Mouse (Mus musculus): ENCODE data around the gene Mllt10. TPM values are rescaled to one million over a fixed set of nuclear protein-coding genes. Genes with fewer than 3 reads are reported as not detected.

The Mllt10 gene
- 67.2 and 73.6 TPM in 2 replicates for polyA plus RNA-seq (2015; fragmentation: Nextera tagmentation; extraction: Ambion mirVana)

- 2% methylated on average over 20 of the region's 20 CpGs for WGBS
- ATAC-seq (ENCODE audit: insufficient number of reproducible peaks, insufficient read depth, low FRiP score, low TSS enrichment, low read depth), result no peak
- Histone ChIP-seq H3K4me2 (peak within 1 kb of the TSS; percentile 92), H3K4me1 (peaks cover 28% of the 10 kb centered on the region), H3K4me3 (peak within 1 kb of the TSS; percentile 60), H3K9me3 (no peaks in the 10 kb centered on the region), H3K27ac (peak within 1 kb of the TSS; percentile 100), H3K9ac (peak within 1 kb of the TSS; percentile 93), H3K36me3 (no peaks in the 10 kb centered on the region), H3K27me3 (no peaks in the 10 kb centered on the region)
Measured at GRCm38 (mm10) chr2:18055016-18055928, at the start of gene Mllt10. Mllt10 (plus strand) TSS chr2:18055237.

GRCm38 (mm10) chr2:18011226-18011625 is 43.8 kb upstream of the Mllt10 start:
- H3K4me2 ChIP-seq, result no peak overlapping the region
- H3K36me3 ChIP-seq, result no peaks in the 10 kb centered on the region
- H3K27me3 ChIP-seq, result no peaks in the 10 kb centered on the region
- ATAC-seq (ENCODE audit: insufficient number of reproducible peaks, insufficient read depth, low FRiP score, low TSS enrichment, low read depth), result no peak
- no peaks in the 10 kb centered on the region for H3K4me1 ChIP-seq
- H3K4me3 ChIP-seq, result no peak overlapping the region
- 79% methylated on average over 6 of the region's 6 CpGs for WGBS
- H3K9me3 ChIP-seq, result no peaks in the 10 kb centered on the region
- H3K9ac ChIP-seq, result no peak overlapping the region
- no peak overlapping the region for H3K27ac ChIP-seq

- H3K27me3 ChIP-seq, result no peaks in the 10 kb centered on the region
- H3K4me3 ChIP-seq, result no peak overlapping the region
- no peaks in the 10 kb centered on the region for H3K36me3 ChIP-seq
- no peak overlapping the region for H3K27ac ChIP-seq
- H3K4me1 ChIP-seq, result no peaks in the 10 kb centered on the region
- no peak overlapping the region for H3K9ac ChIP-seq
- no peak for ATAC-seq (ENCODE audit: insufficient number of reproducible peaks, insufficient read depth, low FRiP score, low TSS enrichment, low read depth)
- WGBS, result 91% methylated on average over 3 of the region's 3 CpGs
- no peak overlapping the region for H3K4me2 ChIP-seq
- no peaks in the 10 kb centered on the region for H3K9me3 ChIP-seq
Measured at GRCm38 (mm10) chr2:18012866-18013265, 42.2 kb upstream of the Mllt10 start.

- Histone ChIP-seq H3K4me2 (no peak overlapping the region), H3K36me3 (no peaks in the 10 kb centered on the region), H3K27ac (no peak overlapping the region), H3K9me3 (no peaks in the 10 kb centered on the region), H3K9ac (no peak overlapping the region), H3K4me3 (no peak overlapping the region), H3K27me3 (no peaks in the 10 kb centered on the region), H3K4me1 (no peaks in the 10 kb centered on the region)
- ATAC-seq (ENCODE audit: insufficient number of reproducible peaks, insufficient read depth, low FRiP score, low TSS enrichment, low read depth), result no peak
- 50% methylated on average over 3 of the region's 3 CpGs for WGBS
Measured at GRCm38 (mm10) chr2:18015581-18015980, 39.5 kb upstream of the Mllt10 start.

- H3K9ac ChIP-seq, result no peak overlapping the region
- H3K27ac ChIP-seq, result no peak overlapping the region
- no peaks in the 10 kb centered on the region for H3K36me3 ChIP-seq
- H3K4me3 ChIP-seq, result no peak overlapping the region
- no peak for ATAC-seq (ENCODE audit: insufficient number of reproducible peaks, insufficient read depth, low FRiP score, low TSS enrichment, low read depth)
- no peaks in the 10 kb centered on the region for H3K4me1 ChIP-seq
- no peaks in the 10 kb centered on the region for H3K27me3 ChIP-seq
- H3K9me3 ChIP-seq, result no peaks in the 10 kb centered on the region
- 78% methylated on average over 1 of the region's 1 CpGs for WGBS
- no peak overlapping the region for H3K4me2 ChIP-seq
Measured at GRCm38 (mm10) chr2:18016639-18017038, 38.4 kb upstream of the Mllt10 start.

- no peaks in the 10 kb centered on the region for H3K27me3 ChIP-seq
- 94% methylated on average over 6 of the region's 6 CpGs for WGBS
- no peak for ATAC-seq (ENCODE audit: insufficient number of reproducible peaks, insufficient read depth, low FRiP score, low TSS enrichment, low read depth)
- no peaks in the 10 kb centered on the region for H3K9me3 ChIP-seq
- no peaks in the 10 kb centered on the region for H3K4me1 ChIP-seq
- no peaks in the 10 kb centered on the region for H3K36me3 ChIP-seq
- H3K4me3 ChIP-seq, result no peak overlapping the region
- H3K27ac ChIP-seq, result no peak overlapping the region
- H3K9ac ChIP-seq, result no peak overlapping the region
- no peak overlapping the region for H3K4me2 ChIP-seq
Measured at GRCm38 (mm10) chr2:18017321-18017720, 37.7 kb upstream of the Mllt10 start.

GRCm38 (mm10) chr2:18019122-18019521 is 35.9 kb upstream of the Mllt10 start:
- Histone ChIP-seq H3K27ac (no peak overlapping the region), H3K36me3 (no peaks in the 10 kb centered on the region), H3K4me2 (no peak overlapping the region), H3K9ac (no peak overlapping the region), H3K27me3 (peaks cover 6% of the 10 kb centered on the region; the same call in 1 of the 2 replicates), H3K4me1 (no peaks in the 10 kb centered on the region), H3K9me3 (no peaks in the 10 kb centered on the region), H3K4me3 (no peak overlapping the region)
- 84% methylated on average over 1 of the region's 1 CpGs for WGBS
- ATAC-seq (ENCODE audit: insufficient number of reproducible peaks, insufficient read depth, low FRiP score, low TSS enrichment, low read depth), result no peak

GRCm38 (mm10) chr2:18022886-18023285 is 32.2 kb upstream of the Mllt10 start:
- Histone ChIP-seq H3K36me3 (no peaks in the 10 kb centered on the region), H3K9ac (no peak overlapping the region), H3K27ac (no peak overlapping the region), H3K4me2 (no peak overlapping the region), H3K4me1 (peaks cover 15% of the 10 kb centered on the region), H3K4me3 (no peak overlapping the region), H3K9me3 (no peaks in the 10 kb centered on the region), H3K27me3 (peaks cover 12% of the 10 kb centered on the region; the same call in 1 of the 2 replicates)
- 67% methylated on average over 1 of the region's 1 CpGs for WGBS
- ATAC-seq (ENCODE audit: insufficient number of reproducible peaks, insufficient read depth, low FRiP score, low TSS enrichment, low read depth), result no peak

GRCm38 (mm10) chr2:18025116-18025515 is 29.9 kb upstream of the Mllt10 start:
- H3K27ac ChIP-seq, result no peak overlapping the region
- H3K4me2 ChIP-seq, result peak overlapping the region; percentile 97
- no peak overlapping the region for H3K9ac ChIP-seq
- no peaks in the 10 kb centered on the region for H3K9me3 ChIP-seq
- peaks cover 18% of the 10 kb centered on the region for H3K4me1 ChIP-seq
- ATAC-seq (ENCODE audit: insufficient number of reproducible peaks, insufficient read depth, low FRiP score, low TSS enrichment, low read depth), result no peak
- peak overlapping the region; percentile 68 for H3K4me3 ChIP-seq
- no peaks in the 10 kb centered on the region for H3K36me3 ChIP-seq
- peaks cover 12% of the 10 kb centered on the region; the same call in 1 of the 2 replicates for H3K27me3 ChIP-seq
- WGBS, result 47% methylated on average over 5 of the region's 5 CpGs

- under 1% methylated on average over 14 of the region's 14 CpGs for WGBS
- H3K27ac ChIP-seq, result peak overlapping the region; percentile 24; the same call in 1 of the 2 replicates
- peak overlapping the region; percentile 97 for H3K4me2 ChIP-seq
- peaks cover 12% of the 10 kb centered on the region; the same call in 1 of the 2 replicates for H3K27me3 ChIP-seq
- H3K9me3 ChIP-seq, result no peaks in the 10 kb centered on the region
- peak overlapping the region; percentile 93 for H3K9ac ChIP-seq
- no peaks in the 10 kb centered on the region for H3K36me3 ChIP-seq
- ATAC-seq (ENCODE audit: insufficient number of reproducible peaks, insufficient read depth, low FRiP score, low TSS enrichment, low read depth), result no peak
- H3K4me1 ChIP-seq, result peaks cover 18% of the 10 kb centered on the region
- peak overlapping the region; percentile 68 for H3K4me3 ChIP-seq
Measured at GRCm38 (mm10) chr2:18025781-18026115, 29.3 kb upstream of the Mllt10 start.

GRCm38 (mm10) chr2:18026116-18026947 is 28.7 kb upstream of the Mllt10 start:
- H3K36me3 ChIP-seq, result no peaks in the 10 kb centered on the region
- peak overlapping the region; percentile 24; the same call in 1 of the 2 replicates for H3K27ac ChIP-seq
- H3K4me1 ChIP-seq, result peaks cover 23% of the 10 kb centered on the region
- no peaks in the 10 kb centered on the region for H3K9me3 ChIP-seq
- peak overlapping the region; percentile 97 for H3K4me2 ChIP-seq
- peaks cover 12% of the 10 kb centered on the region; the same call in 1 of the 2 replicates for H3K27me3 ChIP-seq
- WGBS, result under 1% methylated on average over 44 of the region's 44 CpGs
- H3K4me3 ChIP-seq, result peak overlapping the region; percentile 68
- 0 out of 2 replicates have a peak, but pooled peaks have one; percentile 15 for ATAC-seq (ENCODE audit: insufficient number of reproducible peaks, insufficient read depth, low FRiP score, low TSS enrichment, low read depth)
- peak overlapping the region; percentile 93 for H3K9ac ChIP-seq
